Mouse (Mus musculus): Measurements from ENCODE around the gene Gnai3. TPM values are rescaled to one million over a fixed set of nuclear protein-coding genes. Genes with fewer than 3 reads are reported as not detected.

Gene Gnai3
- polyA plus RNA-seq (2015; fragmentation: Nextera tagmentation; extraction: Ambion mirVana) = 148 and 152 TPM in 2 replicates

DNA sequence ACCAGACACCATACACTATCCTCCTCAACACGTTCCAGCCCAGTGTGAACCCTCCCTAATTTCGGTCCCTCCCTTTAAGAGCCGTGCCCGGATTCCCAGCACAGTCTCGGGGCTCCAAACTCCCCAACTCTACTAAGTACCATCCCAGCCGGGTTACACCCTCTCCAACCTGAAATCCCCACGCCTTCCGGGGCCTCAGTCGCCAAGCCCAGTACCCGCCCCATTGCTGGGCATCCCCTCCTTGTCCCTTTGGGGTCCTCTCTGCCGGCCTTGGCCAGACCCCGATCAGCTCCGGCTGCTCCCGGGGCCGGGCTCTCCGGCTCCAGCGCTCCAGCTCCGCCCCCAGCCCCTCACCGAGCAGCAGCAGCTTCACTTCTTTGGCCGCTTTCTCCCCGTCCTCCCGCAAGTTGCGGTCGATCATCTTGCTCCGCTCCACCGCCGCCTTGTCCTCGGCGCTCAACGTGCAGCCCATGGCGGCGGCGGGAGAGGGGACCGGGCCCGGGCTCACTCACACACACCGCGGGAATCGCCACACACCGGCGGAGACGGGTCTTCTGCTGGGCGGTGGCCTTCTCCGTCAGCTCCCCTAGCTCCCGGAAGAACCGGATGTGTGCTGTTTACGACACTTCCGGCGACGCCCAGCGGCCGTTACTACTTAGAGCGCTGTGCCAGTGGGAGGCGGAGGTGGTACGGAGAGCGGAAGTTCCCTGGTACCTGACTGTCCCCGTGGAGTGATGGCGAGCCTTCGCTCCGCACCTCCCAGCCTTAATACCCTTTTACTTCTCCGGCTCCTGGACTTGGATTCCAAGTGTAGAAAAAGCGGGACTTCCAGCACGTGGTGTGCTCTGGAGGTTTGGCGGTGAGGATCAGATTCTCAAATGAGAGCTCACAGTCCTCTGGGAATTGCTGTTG, at the start of gene Gnai3:
Gene Gnai3 (minus strand): TSS at position 613 of the 912 bp plus-strand sequence.
- H3K4me1 ChIP-seq (replicated peaks) = peaks cover 33% of the 10 kb centered on the region
- H3K9me3 ChIP-seq = no peaks in the 10 kb centered on the region
- WGBS = under 1% methylated on average over 62 of the region's 63 CpGs
- H3K36me3 ChIP-seq = no peaks in the 10 kb centered on the region
- peak within 1 kb of the TSS; percentile 74 for H3K4me2 ChIP-seq (replicated peaks)
- H3K27me3 ChIP-seq = no peaks in the 10 kb centered on the region
- H3K27ac ChIP-seq = peak within 1 kb of the TSS; percentile 94
- H3K9ac ChIP-seq (replicated peaks) = peak within 1 kb of the TSS; percentile 91
- ATAC-seq = peak; percentile 96
- peak within 1 kb of the TSS; percentile 83 for H3K4me3 ChIP-seq (replicated peaks)

DNA sequence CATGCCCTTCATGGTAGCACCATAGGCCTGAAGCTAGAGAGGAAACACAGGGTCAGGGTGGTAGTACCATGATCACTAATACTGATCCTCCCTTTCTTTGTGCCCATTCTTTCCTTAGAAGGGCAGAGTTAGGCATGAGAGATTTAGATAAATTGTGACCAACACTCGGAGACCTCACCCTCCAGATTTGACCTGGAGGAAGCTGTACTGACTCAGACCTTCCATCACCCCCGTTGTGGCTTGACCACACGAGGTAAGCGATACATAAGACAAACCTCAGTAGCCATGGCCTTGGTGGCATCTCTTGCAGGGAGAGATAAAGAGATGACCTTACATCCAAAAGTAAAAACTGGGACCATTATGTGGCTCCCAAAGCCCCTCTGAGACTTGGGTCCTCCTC, 49.3 kb upstream of the Gnai3 start:
- H3K27ac ChIP-seq = peak overlapping the region; percentile 84; the same call in 1 of the 2 replicates
- no peak overlapping the region for H3K9ac ChIP-seq (replicated peaks)
- 91% methylated on average over 4 of the region's 4 CpGs for WGBS
- peaks cover 37% of the 10 kb centered on the region for H3K4me1 ChIP-seq (replicated peaks)
- H3K27me3 ChIP-seq = no peaks in the 10 kb centered on the region
- H3K4me3 ChIP-seq (replicated peaks) = no peak overlapping the region
- no peak overlapping the region for H3K4me2 ChIP-seq (replicated peaks)
- no peak for ATAC-seq
- H3K9me3 ChIP-seq = no peaks in the 10 kb centered on the region
- peaks cover 16% of the 10 kb centered on the region for H3K36me3 ChIP-seq

DNA sequence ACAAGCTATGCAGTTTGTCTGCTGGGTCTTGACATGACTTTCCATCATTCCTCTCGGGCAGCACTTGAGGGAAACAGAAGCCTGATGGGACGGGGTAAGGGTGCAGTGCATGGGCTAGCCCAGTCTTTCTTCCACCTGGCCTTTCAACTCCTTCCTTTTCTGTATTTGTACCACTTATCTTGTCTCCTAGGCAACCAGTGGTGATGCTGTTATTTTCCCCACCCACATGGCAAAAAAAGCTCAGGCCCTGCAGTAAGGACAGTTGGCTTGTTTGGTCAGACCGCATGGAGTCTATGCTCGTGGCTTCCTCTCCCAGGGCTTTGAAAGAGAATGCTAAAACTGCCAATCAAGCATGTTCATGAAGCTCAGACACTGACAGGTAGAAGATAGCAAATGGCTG, 47.7 kb upstream of the Gnai3 start:
- H3K27me3 ChIP-seq = no peaks in the 10 kb centered on the region
- ATAC-seq = no peak
- peaks cover 45% of the 10 kb centered on the region for H3K4me1 ChIP-seq (replicated peaks)
- H3K27ac ChIP-seq = no peak overlapping the region
- H3K36me3 ChIP-seq = peaks cover 10% of the 10 kb centered on the region
- H3K9me3 ChIP-seq = no peaks in the 10 kb centered on the region
- no peak overlapping the region for H3K4me3 ChIP-seq (replicated peaks)
- no peak overlapping the region for H3K9ac ChIP-seq (replicated peaks)
- no peak overlapping the region for H3K4me2 ChIP-seq (replicated peaks)
- 83% methylated on average over 4 of the region's 4 CpGs for WGBS

DNA sequence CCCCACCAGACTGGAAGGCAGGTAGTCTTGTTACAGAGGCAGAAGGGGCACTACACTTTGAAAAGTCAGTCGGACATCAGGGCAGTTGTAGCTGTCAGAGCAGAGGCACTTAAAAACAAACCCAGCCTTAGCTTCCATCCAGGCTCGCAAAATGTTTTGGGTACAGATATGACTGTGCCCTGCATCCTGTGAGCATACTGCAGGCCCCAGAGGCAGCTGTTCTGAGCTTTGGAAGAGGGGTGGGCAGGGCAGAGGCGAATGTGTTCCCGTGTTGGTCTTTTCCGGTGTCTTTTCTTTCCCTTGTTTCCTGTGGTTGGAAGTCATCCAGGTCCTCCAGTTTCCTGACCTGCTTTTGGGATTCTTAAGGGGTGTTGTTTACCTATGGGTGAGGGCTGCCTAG, 44.0 kb upstream of the Gnai3 start:
- 81% methylated on average over 5 of the region's 5 CpGs for WGBS
- Histone ChIP-seq H3K27ac (no peak overlapping the region), H3K4me3 (replicated peaks) (no peak overlapping the region), H3K27me3 (peaks cover 7% of the 10 kb centered on the region), H3K4me1 (replicated peaks) (peaks cover 43% of the 10 kb centered on the region), H3K4me2 (replicated peaks) (no peak overlapping the region), H3K9ac (replicated peaks) (peak overlapping the region; percentile 23; the same call in 1 of the 2 replicates), H3K36me3 (peaks cover 15% of the 10 kb centered on the region), H3K9me3 (no peaks in the 10 kb centered on the region)
- no peak for ATAC-seq

DNA sequence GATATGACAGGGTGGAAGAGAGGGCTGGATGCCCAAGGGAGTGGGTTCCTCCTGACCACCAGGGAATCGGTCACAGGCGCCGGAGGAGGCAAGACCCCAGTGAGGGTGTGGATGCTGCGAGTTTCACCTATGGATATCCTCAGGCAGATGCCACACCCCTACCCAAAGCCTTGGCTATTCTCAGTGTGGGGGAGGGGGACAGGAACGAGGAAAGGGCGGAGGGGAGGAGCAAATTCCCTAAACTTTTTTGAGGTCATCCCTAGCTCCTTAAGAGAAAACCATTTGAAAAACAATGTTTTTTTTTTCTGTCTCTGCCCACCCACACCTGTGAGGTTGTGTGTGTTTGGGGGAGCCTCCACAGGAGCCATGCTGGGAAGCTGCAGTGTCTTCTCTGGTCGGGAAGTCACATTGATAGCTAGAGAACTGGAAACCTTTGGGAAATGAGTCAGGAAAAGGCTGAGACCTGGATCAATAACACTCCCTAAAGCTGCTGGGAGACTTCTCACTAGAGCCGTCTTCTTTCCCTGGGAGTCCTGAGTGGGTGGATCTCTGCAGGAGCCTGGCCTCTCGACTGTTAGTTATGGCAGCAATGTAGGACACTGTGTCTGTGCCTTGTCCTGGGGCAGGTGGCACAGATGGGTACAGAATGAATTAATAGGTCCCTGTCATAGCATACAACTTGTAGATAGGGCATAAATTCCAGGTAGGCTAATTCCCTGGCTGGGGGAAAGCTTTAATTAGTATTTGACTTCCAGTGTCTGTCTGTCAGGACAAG, 43.0 kb upstream of the Gnai3 start:
- H3K9me3 ChIP-seq = no peaks in the 10 kb centered on the region
- H3K9ac ChIP-seq (replicated peaks) = 0 out of 2 replicates have a peak overlapping the region, but pooled peaks have one; percentile 6
- H3K4me1 ChIP-seq (replicated peaks) = peaks cover 43% of the 10 kb centered on the region
- 77% methylated on average over 8 of the region's 9 CpGs for WGBS
- H3K27ac ChIP-seq = no peak overlapping the region
- ATAC-seq = no peak
- H3K4me3 ChIP-seq (replicated peaks) = no peak overlapping the region
- peaks cover 11% of the 10 kb centered on the region for H3K27me3 ChIP-seq
- peaks cover 15% of the 10 kb centered on the region for H3K36me3 ChIP-seq
- H3K4me2 ChIP-seq (replicated peaks) = no peak overlapping the region

DNA sequence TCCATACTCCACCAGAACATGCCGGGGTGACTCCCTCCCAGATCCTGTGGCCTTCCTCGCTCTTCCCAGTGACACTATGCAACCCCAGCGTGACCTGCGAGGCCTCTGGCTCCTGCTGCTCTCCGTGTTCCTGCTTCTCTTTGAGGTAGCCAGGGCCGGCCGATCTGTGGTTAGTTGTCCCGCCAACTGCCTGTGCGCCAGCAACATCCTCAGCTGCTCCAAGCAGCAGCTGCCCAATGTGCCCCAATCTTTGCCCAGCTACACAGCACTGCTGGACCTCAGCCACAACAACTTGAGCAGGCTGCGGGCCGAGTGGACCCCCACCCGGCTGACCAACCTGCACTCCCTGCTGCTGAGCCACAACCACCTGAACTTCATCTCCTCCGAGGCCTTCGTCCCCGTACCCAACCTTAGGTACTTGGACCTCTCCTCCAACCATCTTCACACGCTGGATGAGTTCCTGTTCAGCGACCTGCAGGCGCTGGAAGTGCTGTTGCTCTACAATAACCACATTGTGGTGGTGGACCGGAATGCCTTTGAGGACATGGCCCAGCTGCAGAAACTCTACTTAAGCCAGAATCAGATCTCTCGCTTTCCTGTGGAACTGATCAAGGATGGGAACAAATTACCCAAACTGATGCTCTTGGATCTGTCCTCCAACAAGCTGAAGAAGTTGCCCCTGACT, 41.3 kb upstream of the Gnai3 start:
- peaks cover 40% of the 10 kb centered on the region for H3K4me1 ChIP-seq (replicated peaks)
- no peak overlapping the region for H3K27ac ChIP-seq
- H3K9ac ChIP-seq (replicated peaks) = peak overlapping the region; percentile 86; the same call in 1 of the 2 replicates
- no peaks in the 10 kb centered on the region for H3K9me3 ChIP-seq
- peak overlapping the region; percentile 92 for H3K4me2 ChIP-seq (replicated peaks)
- peaks cover 15% of the 10 kb centered on the region for H3K36me3 ChIP-seq
- 67% methylated on average over 20 of the region's 20 CpGs for WGBS
- peak; percentile 37 for ATAC-seq
- H3K27me3 ChIP-seq = peaks cover 11% of the 10 kb centered on the region
- H3K4me3 ChIP-seq (replicated peaks) = peak overlapping the region; percentile 78

DNA sequence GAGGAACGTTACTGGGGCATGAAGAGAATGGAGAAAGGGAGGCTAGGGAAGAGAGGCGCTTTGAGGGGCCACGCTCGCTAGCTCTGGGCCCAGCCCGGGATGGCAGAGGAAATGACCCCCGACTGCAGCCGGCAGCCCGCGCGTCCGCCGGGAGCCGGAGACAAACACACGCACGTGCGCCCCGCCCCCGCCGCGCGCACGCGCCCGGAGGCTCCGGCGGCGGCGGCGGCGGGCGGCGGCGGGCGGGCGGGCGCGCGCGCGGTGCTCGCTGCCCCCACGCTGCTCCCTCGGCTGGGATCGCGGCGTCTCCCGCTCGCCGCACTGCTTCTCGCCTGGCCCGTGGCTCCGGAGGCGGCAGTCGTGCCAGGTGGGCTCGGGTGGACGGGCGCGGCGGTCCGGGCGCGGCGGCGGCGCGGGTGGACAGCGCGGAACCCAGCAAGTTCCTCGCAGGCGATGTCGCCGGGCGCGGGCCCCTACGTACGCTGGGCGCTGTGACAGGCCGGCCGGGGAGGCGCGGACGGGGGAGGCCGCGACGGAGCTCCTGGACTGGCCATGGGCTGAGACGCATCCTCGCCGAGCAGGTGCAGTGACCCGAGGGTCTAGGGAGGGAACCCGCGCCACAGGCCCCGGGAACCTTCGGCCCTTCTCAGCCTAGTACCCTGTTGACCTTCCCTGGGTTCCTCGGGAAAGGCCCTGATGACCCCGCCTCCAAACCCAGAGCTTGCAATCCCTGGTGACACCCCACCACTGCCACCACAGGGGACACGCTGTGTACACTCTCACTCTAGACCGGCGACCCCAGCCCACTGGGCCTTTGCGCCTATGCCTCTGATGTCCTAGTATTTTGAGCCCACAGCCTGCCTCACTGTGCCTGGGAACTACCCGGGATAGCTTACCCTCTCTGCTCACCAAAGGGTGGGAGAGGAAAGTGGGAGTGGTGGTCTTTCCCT, 40.4 kb upstream of the Gnai3 start, which contains the start of gene Amigo1:
Gene Amigo1 (plus strand): TSS at position 238 of the 950 bp plus-strand sequence.
- under 1% methylated on average over 92 of the region's 100 CpGs for WGBS
- H3K27ac ChIP-seq = peak within 1 kb of the TSS; percentile 72
- ATAC-seq = peak; percentile 84
- peaks cover 15% of the 10 kb centered on the region for H3K36me3 ChIP-seq
- H3K9me3 ChIP-seq = no peaks in the 10 kb centered on the region
- H3K4me2 ChIP-seq (replicated peaks) = peak within 1 kb of the TSS; percentile 92
- H3K4me1 ChIP-seq (replicated peaks) = peaks cover 40% of the 10 kb centered on the region
- peak within 1 kb of the TSS; percentile 86 for H3K9ac ChIP-seq (replicated peaks)
- H3K27me3 ChIP-seq = peaks cover 11% of the 10 kb centered on the region
- H3K4me3 ChIP-seq (replicated peaks) = peak within 1 kb of the TSS; percentile 78

DNA sequence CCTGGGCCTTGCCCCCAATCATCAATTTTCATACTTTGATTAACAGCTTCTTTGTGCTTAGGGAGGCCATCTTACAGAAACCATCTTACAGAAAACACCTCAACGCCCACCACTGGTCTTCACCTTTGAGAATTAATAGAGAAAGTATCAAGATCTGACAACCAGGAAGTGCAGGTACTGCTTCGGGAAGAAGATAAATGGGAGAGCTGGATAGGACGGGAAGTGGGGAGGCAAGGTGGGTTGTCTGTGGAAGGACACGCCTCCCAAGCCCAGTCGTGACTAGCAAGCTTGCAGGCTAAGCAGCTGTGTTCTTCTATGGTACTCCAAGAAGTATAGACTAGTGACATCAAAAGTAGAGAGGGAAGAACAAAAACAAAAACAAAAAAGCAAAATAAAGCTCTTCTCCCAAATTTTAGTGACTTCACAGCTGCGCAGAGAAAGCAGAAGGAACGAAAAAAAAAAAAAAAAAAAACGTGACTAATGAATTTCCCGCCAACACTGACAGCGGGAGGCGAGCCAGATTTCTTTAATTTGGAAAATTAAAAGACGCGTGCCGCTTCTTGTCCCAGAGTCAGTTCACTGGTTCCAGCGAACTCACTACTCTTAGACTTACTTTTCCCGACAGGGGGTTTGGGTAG, 39.6 kb upstream of the Gnai3 start:
- Histone ChIP-seq H3K27ac (no peak overlapping the region; the same call in 1 of the 2 replicates), H3K9me3 (no peaks in the 10 kb centered on the region), H3K4me1 (replicated peaks) (peaks cover 40% of the 10 kb centered on the region), H3K36me3 (peaks cover 13% of the 10 kb centered on the region), H3K4me2 (replicated peaks) (peak overlapping the region; percentile 92), H3K4me3 (replicated peaks) (peak overlapping the region; percentile 78), H3K27me3 (peaks cover 11% of the 10 kb centered on the region), H3K9ac (replicated peaks) (peak overlapping the region; percentile 86)
- 0 out of 2 replicates have a peak, but pooled peaks have one; percentile 34 for ATAC-seq
- WGBS = 3% methylated on average over 16 of the region's 16 CpGs

DNA sequence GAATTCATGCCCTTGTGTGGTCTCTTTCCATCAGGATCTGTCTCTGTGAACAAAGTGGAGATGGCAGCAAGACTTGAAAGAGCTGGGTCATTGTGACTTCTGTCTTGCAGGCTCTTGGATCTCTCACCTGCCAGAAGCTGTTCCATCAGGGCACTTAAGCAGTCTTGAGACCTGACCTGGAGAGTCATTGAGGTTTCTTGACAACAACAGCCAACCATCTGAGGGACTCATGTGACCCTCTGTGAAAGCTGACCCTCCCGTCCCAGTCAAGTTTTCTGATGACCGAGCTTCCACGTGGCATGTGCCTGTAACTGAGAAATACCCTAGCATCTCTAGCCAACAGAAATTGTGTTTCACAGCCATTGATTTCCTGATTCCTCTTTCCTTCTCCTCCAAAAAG, 38.8 kb upstream of the Gnai3 start:
- no peak overlapping the region for H3K4me2 ChIP-seq (replicated peaks)
- WGBS = 82% methylated on average over 3 of the region's 3 CpGs
- H3K9me3 ChIP-seq = no peaks in the 10 kb centered on the region
- H3K4me3 ChIP-seq (replicated peaks) = no peak overlapping the region
- H3K27ac ChIP-seq = no peak overlapping the region
- H3K9ac ChIP-seq (replicated peaks) = no peak overlapping the region
- peaks cover 12% of the 10 kb centered on the region for H3K36me3 ChIP-seq
- peaks cover 35% of the 10 kb centered on the region for H3K4me1 ChIP-seq (replicated peaks)
- ATAC-seq = no peak
- H3K27me3 ChIP-seq = peaks cover 11% of the 10 kb centered on the region

DNA sequence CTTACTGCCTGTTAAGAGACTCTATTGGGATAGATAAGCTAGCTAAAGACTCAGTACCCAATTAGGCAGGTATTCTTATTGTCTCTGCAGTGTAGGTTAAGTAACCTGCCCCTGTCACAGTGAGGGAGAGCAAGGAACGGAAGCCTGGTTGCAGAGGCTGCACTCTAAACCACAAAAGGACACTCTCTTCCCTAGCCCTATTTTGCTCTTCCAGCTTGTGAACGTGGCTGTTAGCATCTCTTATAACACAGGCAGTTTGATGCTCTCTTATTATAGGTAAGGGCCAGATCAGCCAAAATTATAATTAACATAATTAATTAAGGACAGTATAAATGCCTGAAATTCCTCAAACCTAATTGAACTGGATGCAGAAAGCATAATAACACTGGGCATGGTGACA, 34.6 kb upstream of the Gnai3 start:
- Histone ChIP-seq H3K4me1 (replicated peaks) (peaks cover 5% of the 10 kb centered on the region), H3K9me3 (no peaks in the 10 kb centered on the region), H3K4me2 (replicated peaks) (no peak overlapping the region), H3K27me3 (peaks cover 6% of the 10 kb centered on the region), H3K4me3 (replicated peaks) (no peak overlapping the region), H3K27ac (no peak overlapping the region), H3K36me3 (no peaks in the 10 kb centered on the region), H3K9ac (replicated peaks) (no peak overlapping the region)
- WGBS = 33% methylated on average over 2 of the region's 2 CpGs
- ATAC-seq = no peak
